Comparison of ENCODE assay signal across 21 mouse cellular contexts in genomic region chr1:163670702-163671101, GRCm38 (mm10). TPM values are rescaled to one million over a fixed set of nuclear protein-coding genes. Genes with fewer than 3 reads are reported as not detected.
A peak's percentile ranks its signal among the peaks of the same experiment; 100 is the strongest.
DNase-seq lines count a peak whose midpoint lies in the region; ATAC-seq and TF ChIP-seq lines count a peak whose summit lies in the region.
"Had no signal": no experiment of that assay in that cellular context is flagged by ENCODE, and none has a peak within 500 bp of the region (broad histone marks: within the 10 kb centered on the region; RNA-seq: fewer than 3 reads in every experiment).

No protein-coding gene starts in this region.

- no peak overlapping the region for H3K4me3 ChIP-seq in limb, embryonic 13.5 days
- H3K4me3 ChIP-seq: forebrain, embryonic 12.5 days; heart, embryonic 12.5 days; hindbrain, embryonic 15.5 days; liver, embryonic 13.5 days; midbrain, embryonic 10.5 days had no signal

- POLR2A ChIA-PET in Patski (lab: Charles Lee): no interaction called here

- H3K9me3 ChIP-seq in limb, embryonic 13.5 days: no peaks in the 10 kb centered on the region
- H3K9me3 ChIP-seq: forebrain, embryonic 12.5 days; G1E; heart, embryonic 12.5 days; hindbrain, embryonic 15.5 days; liver, embryonic 13.5 days; midbrain, embryonic 10.5 days had no signal

- H3K27ac ChIP-seq in limb, embryonic 13.5 days: peak overlapping the region; percentile 63; the same call in 1 of the 2 replicates
- H3K27ac ChIP-seq: forebrain, embryonic 12.5 days; hindbrain, embryonic 15.5 days; liver, embryonic 13.5 days; midbrain, embryonic 10.5 days had no signal

- CTCF ChIA-PET in Patski (lab: Charles Lee): interaction anchor here (0.8 kb wide), 1 partner anchor 17 kb away, joined by 3 read pairs; no protein-coding TSS in a partner anchor

- peak; percentile 5 to 29 for DNase-seq in kidney, postnatal 4 days
- no peak for DNase-seq in kidney, postnatal 36 days
- DNase-seq in Patski (ENCODE audit: low read depth, low spot score): peak; percentile 93
- peak; percentile 59 for DNase-seq in embryo, embryonic 11 days
- DNase-seq in thymus, postnatal 14 days: no peak
- no peak for DNase-seq in cerebellum, postnatal 4 days (ENCODE audit: low spot score in 2 of 2)
- DNase-seq in testis, postnatal 10 days (ENCODE audit: low spot score): no peak
- DNase-seq: adrenal gland, postnatal 10 days; cerebellum, adult 2 months; liver, embryonic 13.5 days; lung, postnatal 14 days; right cerebral cortex, postnatal 4 days had no signal

- peaks cover 24% of the 10 kb centered on the region for H3K4me1 ChIP-seq in limb, embryonic 13.5 days
- H3K4me1 ChIP-seq: forebrain, embryonic 12.5 days; heart, embryonic 12.5 days; hindbrain, embryonic 15.5 days; liver, embryonic 13.5 days had no signal

- ATAC-seq in Patski: peak; percentile 85
- ATAC-seq in limb, embryonic 13.5 days (ENCODE audit: low FRiP score, low read depth): peak; percentile 71; the same call in 1 of the 2 replicates
- ATAC-seq: CD4-positive, CD25-positive, alpha-beta regulatory T cell, adult 4 months had no signal

- no peak overlapping the region for H3K9ac ChIP-seq in limb, embryonic 13.5 days
- H3K9ac ChIP-seq: forebrain, embryonic 12.5 days; heart, embryonic 12.5 days; hindbrain, embryonic 15.5 days; liver, embryonic 13.5 days had no signal

- WGBS in limb, embryonic 13.5 days: 19% methylated on average over 4 of the region's 4 CpGs

- TF ChIP-seq CTCF in Patski (IDR thresholded peaks at IDR 0.05): no peak

- in situ Hi-C loops in Patski (cut with MboI; ENCODE audit: low pct_unique_long_range_greater_than_20kb): loop anchor here (5.0 kb wide), 1 partner anchor 103 kb away; no protein-coding TSS in a partner anchor

- H3K36me3 ChIP-seq in limb, embryonic 13.5 days: no peaks in the 10 kb centered on the region
- H3K36me3 ChIP-seq: forebrain, embryonic 12.5 days; G1E; heart, embryonic 12.5 days; hindbrain, embryonic 15.5 days; liver, embryonic 13.5 days; midbrain, embryonic 10.5 days had no signal

- H3K4me2 ChIP-seq in limb, embryonic 13.5 days (replicated peaks): no peak overlapping the region
- H3K4me2 ChIP-seq: forebrain, embryonic 12.5 days; heart, embryonic 12.5 days; hindbrain, embryonic 15.5 days; liver, embryonic 13.5 days had no signal

- no peaks in the 10 kb centered on the region for H3K27me3 ChIP-seq in Patski
- no peaks in the 10 kb centered on the region; the same call in 1 of the 2 replicates for H3K27me3 ChIP-seq in limb, embryonic 13.5 days
- H3K27me3 ChIP-seq: forebrain, embryonic 12.5 days; heart, embryonic 12.5 days; hindbrain, embryonic 15.5 days; liver, embryonic 13.5 days had no signal

RNA-seq across cellular contexts. Expression of gene Mettl11b, which starts 54.3 kb away (rescaled TPM):
- polyA plus RNA-seq in Patski (2021): not detected
- polyA plus RNA-seq in limb, embryonic 13.5 days (2015; fragmentation: Nextera tagmentation; extraction: Ambion mirVana): 0.18 TPM in 1 of 2 replicates, not detected in the other
- polyA plus RNA-seq: CD4-positive, CD25-positive, alpha-beta regulatory T cell, adult 4 months; G1E; kidney, adult 2 months; liver, embryonic 13.5 days; neural tube, embryonic 14.5 days had no signal

Comparison
In these comparisons a context has a peak if more than half of its experiments do, and no peak if none do; other contexts are left out.
1. DNase-seq: peak in kidney, postnatal 4 days (2 of 2), Patski (single experiment) and embryo, embryonic 11 days (single experiment); none in kidney, postnatal 36 days (0 of 2), thymus, postnatal 14 days (single experiment), cerebellum, postnatal 4 days (0 of 2) and testis, postnatal 10 days (single experiment).